Mouse (Mus musculus) urinary bladder, adult 18-20 months (tissue): Measurements from ENCODE around the gene Clba1.
"Not testable (repeated sequence)": the region's sequence is repeated elsewhere in the genome, so short reads cannot be mapped to it uniquely, and the experiment has no call there.

Source experiments
- DNase-seq, 2 experiments: peaks; one replicate each; pipeline ENCODE4 v3.0.0; 2022; ENCODE audit warnings: low spot score in 2 of 2, mixed read lengths in 2 of 2

Gene Clba1

GRCm38 (mm10) chr12:112795466-112796104 is 13.2 kb upstream of the Clba1 start:
- peak; percentile 62 to 78 for DNase-seq

GRCm38 (mm10) chr12:112796551-112797510 is 11.9 kb upstream of the Clba1 start:
- peak; percentile 56 for DNase-seq

- peak; percentile 39 to 61 for DNase-seq
Measured at GRCm38 (mm10) chr12:112797672-112798331, 10.9 kb upstream of the Clba1 start.

GRCm38 (mm10) chr12:112798332-112798681 is 10.4 kb upstream of the Clba1 start:
- peak in 1 of 2 experiments; percentile 31 for DNase-seq

GRCm38 (mm10) chr12:112798716-112799115 is 10.0 kb upstream of the Clba1 start:
- no peak for DNase-seq

GRCm38 (mm10) chr12:112799237-112799970 is 9.3 kb upstream of the Clba1 start:
- no peak for DNase-seq

GRCm38 (mm10) chr12:112800476-112800875 is 8.3 kb upstream of the Clba1 start:
- DNase-seq: peak; percentile 37 to 66

- DNase-seq: no peak
Measured at GRCm38 (mm10) chr12:112801864-112802846, 6.6 kb upstream of the Clba1 start, which contains the start of gene Ahnak2. Gene Ahnak2 (minus strand): TSS chr12:112802657.

GRCm38 (mm10) chr12:112802917-112803316 is 5.8 kb upstream of the Clba1 start:
- DNase-seq: no peak

GRCm38 (mm10) chr12:112804046-112804445 is 4.7 kb upstream of the Clba1 start:
- no peak for DNase-seq

- no peak for DNase-seq
Measured at GRCm38 (mm10) chr12:112806044-112806443, 2.7 kb upstream of the Clba1 start.

GRCm38 (mm10) chr12:112807796-112808195 is 941 bp upstream of the Clba1 start:
- DNase-seq: no peak

GRCm38 (mm10) chr12:112808212-112808586 is 538 bp upstream of the Clba1 start:
- no peak for DNase-seq

- DNase-seq: no peak
Measured at GRCm38 (mm10) chr12:112809641-112810040, 904 bp downstream of the Clba1 start.

GRCm38 (mm10) chr12:112810092-112810885 is 1.6 kb downstream of the Clba1 start:
- DNase-seq: no peak

GRCm38 (mm10) chr12:112813370-112813769 is 4.6 kb downstream of the Clba1 start:
- DNase-seq: no peak

GRCm38 (mm10) chr12:112814682-112815470 is 6.1 kb downstream of the Clba1 start:
- no peak for DNase-seq

- DNase-seq: peak in 1 of 2 experiments; percentile 38
Measured at GRCm38 (mm10) chr12:112816294-112816693, 7.6 kb downstream of the Clba1 start.

GRCm38 (mm10) chr12:112816866-112817265 is 8.1 kb downstream of the Clba1 start:
- DNase-seq: not testable (repeated sequence)
